In genomic region chr10:117456427-117456826, GRCm38 (mm10) we compare ENCODE assay signal across 19 mouse cellular contexts.
DNase-seq lines count a peak whose midpoint lies in the region; ATAC-seq and TF ChIP-seq lines count a peak whose summit lies in the region.
"Had no signal": no experiment of that assay in that cellular context is flagged by ENCODE, and none has a peak within 500 bp of the region (broad histone marks: within the 10 kb centered on the region; RNA-seq: fewer than 3 reads in every experiment).

No protein-coding gene starts in this region.

- no peak overlapping the region for H3K4me3 ChIP-seq in kidney, postnatal 0 days (replicated peaks; ENCODE audit: low read depth, low read length)
- H3K4me3 ChIP-seq in kidney, adult 2 months (ENCODE audit: insufficient read depth, low read depth, low read length) = no peak overlapping the region
- H3K4me3 ChIP-seq in intestine, embryonic 15.5 days (replicated peaks) = no peak overlapping the region
- H3K4me3 ChIP-seq in liver, embryonic 11.5 days (ENCODE audit: low read depth, low read length) = no peak overlapping the region
- H3K4me3 ChIP-seq in stomach, embryonic 14.5 days (ENCODE audit: low read depth, low read length) = no peak overlapping the region
- no peak overlapping the region for H3K4me3 ChIP-seq in forebrain, embryonic 10.5 days
- H3K4me3 ChIP-seq: forebrain, embryonic 13.5 days; hindbrain, embryonic 12.5 days; left cerebral cortex, adult 2 months; limb, embryonic 12.5 days; midbrain, embryonic 15.5 days had no signal

- no peaks in the 10 kb centered on the region for H3K9me3 ChIP-seq in kidney, postnatal 0 days (replicated peaks; ENCODE audit: low read length)
- no peaks in the 10 kb centered on the region for H3K9me3 ChIP-seq in intestine, embryonic 15.5 days
- no peaks in the 10 kb centered on the region for H3K9me3 ChIP-seq in liver, embryonic 11.5 days (ENCODE audit: control insufficient read depth, low read length)
- no peaks in the 10 kb centered on the region for H3K9me3 ChIP-seq in stomach, embryonic 14.5 days (ENCODE audit: control insufficient read depth, low read depth, low read length)
- no peaks in the 10 kb centered on the region for H3K9me3 ChIP-seq in forebrain, embryonic 10.5 days
- H3K9me3 ChIP-seq: forebrain, embryonic 13.5 days; hindbrain, embryonic 12.5 days; limb, embryonic 12.5 days; midbrain, embryonic 15.5 days had no signal

- no peaks in the 10 kb centered on the region for H3K27me3 ChIP-seq in kidney, postnatal 0 days (ENCODE audit: insufficient read depth, low read length)
- H3K27me3 ChIP-seq in kidney, adult 2 months (replicated peaks; ENCODE audit: control insufficient read depth, insufficient read depth, low read length) = no peaks in the 10 kb centered on the region
- H3K27me3 ChIP-seq in intestine, embryonic 15.5 days (replicated peaks) = no peaks in the 10 kb centered on the region
- H3K27me3 ChIP-seq in liver, embryonic 11.5 days (replicated peaks; ENCODE audit: control insufficient read depth, insufficient read depth, low read length) = no peaks in the 10 kb centered on the region
- H3K27me3 ChIP-seq in stomach, embryonic 14.5 days (ENCODE audit: control insufficient read depth, insufficient read depth, low read length) = no peaks in the 10 kb centered on the region
- H3K27me3 ChIP-seq in forebrain, embryonic 10.5 days (ENCODE audit: poor library complexity, severe bottlenecking) = peaks cover 9% of the 10 kb centered on the region
- H3K27me3 ChIP-seq: hindbrain, embryonic 12.5 days; midbrain, embryonic 15.5 days had no signal

- H3K4me2 ChIP-seq in kidney, postnatal 0 days (ENCODE audit: low read length) = no peak overlapping the region
- no peak overlapping the region for H3K4me2 ChIP-seq in intestine, embryonic 15.5 days (replicated peaks)
- peak overlapping the region; percentile 31; the same call in 1 of the 2 replicates for H3K4me2 ChIP-seq in liver, embryonic 11.5 days
- no peak overlapping the region for H3K4me2 ChIP-seq in stomach, embryonic 14.5 days (replicated peaks; ENCODE audit: low read depth, low read length)
- H3K4me2 ChIP-seq: forebrain, embryonic 13.5 days; hindbrain, embryonic 12.5 days; limb, embryonic 12.5 days; midbrain, embryonic 15.5 days had no signal

- 57% methylated on average over 8 of the region's 8 CpGs for WGBS in kidney, postnatal 0 days
- 59% methylated on average over 8 of the region's 8 CpGs for WGBS in kidney, adult 2 months
- 50% methylated on average over 8 of the region's 8 CpGs for WGBS in intestine, embryonic 15.5 days
- WGBS in liver, embryonic 11.5 days = 65% methylated on average over 8 of the region's 8 CpGs
- WGBS in stomach, embryonic 14.5 days = 44% methylated on average over 8 of the region's 8 CpGs
- 73% methylated on average over 8 of the region's 8 CpGs for WGBS in forebrain, embryonic 10.5 days

- no peak overlapping the region for H3K27ac ChIP-seq in kidney, postnatal 0 days
- no peak overlapping the region for H3K27ac ChIP-seq in kidney, adult 2 months (ENCODE audit: insufficient read depth, low read depth, low read length)
- peak overlapping the region; percentile 71 for H3K27ac ChIP-seq in intestine, embryonic 15.5 days
- H3K27ac ChIP-seq in liver, embryonic 11.5 days (ENCODE audit: low read depth, low read length) = peak overlapping the region; percentile 80
- H3K27ac ChIP-seq in stomach, embryonic 14.5 days (ENCODE audit: low read length) = peak overlapping the region; percentile 74
- H3K27ac ChIP-seq in forebrain, embryonic 10.5 days = no peak overlapping the region
- H3K27ac ChIP-seq: forebrain, embryonic 13.5 days; hindbrain, embryonic 12.5 days; left cerebral cortex, adult 2 months; limb, embryonic 12.5 days; midbrain, embryonic 15.5 days had no signal

- TF ChIP-seq CTCF in kidney, postnatal 0 days (IDR thresholded peaks at IDR 0.05; ENCODE audit: low read depth) = no peak
- TF ChIP-seq CTCF in kidney, adult 2 months (conservative IDR thresholded peaks at IDR 0.05; ENCODE audit: insufficient read depth, insufficient read length, low read depth, low read length) = no peak

- DNase-seq in kidney, postnatal 0 days (ENCODE audit: low spot score) = no peak
- no peak for DNase-seq in kidney, adult 2 months
- DNase-seq in liver, embryonic 11.5 days (ENCODE audit: low spot score) = no peak
- DNase-seq in spleen, adult 12 weeks (ENCODE audit: low spot score) = no peak
- no peak for DNase-seq in adrenal gland, postnatal 10 days
- DNase-seq in forebrain, embryonic 10.5 days (ENCODE audit: extremely low spot score, low spot score) = no peak
- DNase-seq: adrenal gland, adult 8-10 months; cerebellum, adult 11 months; cerebellum, postnatal 14 days; gastrocnemius, postnatal 36 days; right cerebral cortex, postnatal 4 days had no signal

- no peak overlapping the region for H3K9ac ChIP-seq in kidney, postnatal 0 days (ENCODE audit: low read depth, low read length)
- H3K9ac ChIP-seq in intestine, embryonic 15.5 days = no peak overlapping the region
- H3K9ac ChIP-seq in liver, embryonic 11.5 days (ENCODE audit: low read depth, low read length) = no peak overlapping the region
- H3K9ac ChIP-seq in stomach, embryonic 14.5 days (replicated peaks; ENCODE audit: low read depth, low read length) = no peak overlapping the region
- H3K9ac ChIP-seq: forebrain, embryonic 13.5 days; hindbrain, embryonic 12.5 days; limb, embryonic 12.5 days; midbrain, embryonic 15.5 days had no signal

- 0 out of 2 replicates have a peak, but pooled peaks cover 7% of the 10 kb centered on the region for H3K4me1 ChIP-seq in kidney, postnatal 0 days (replicated peaks; ENCODE audit: insufficient read depth, low read length)
- H3K4me1 ChIP-seq in kidney, adult 2 months (ENCODE audit: control insufficient read depth, insufficient read depth, low read length) = peaks cover 3% of the 10 kb centered on the region; the same call in 1 of the 2 replicates
- 0 out of 2 replicates have a peak, but pooled peaks cover 3% of the 10 kb centered on the region for H3K4me1 ChIP-seq in intestine, embryonic 15.5 days (replicated peaks)
- H3K4me1 ChIP-seq in liver, embryonic 11.5 days (replicated peaks; ENCODE audit: control insufficient read depth, insufficient read depth, low read length) = peaks cover 8% of the 10 kb centered on the region
- no peaks in the 10 kb centered on the region for H3K4me1 ChIP-seq in stomach, embryonic 14.5 days (ENCODE audit: control insufficient read depth, insufficient read depth, low read length)
- H3K4me1 ChIP-seq in forebrain, embryonic 10.5 days = peaks cover 19% of the 10 kb centered on the region
- H3K4me1 ChIP-seq: hindbrain, embryonic 12.5 days; midbrain, embryonic 15.5 days had no signal

- no peak for TF ChIP-seq POLR2A in kidney, adult 2 months (IDR thresholded peaks at IDR 0.05; ENCODE audit: low read depth, low read length)

- no peaks in the 10 kb centered on the region for H3K36me3 ChIP-seq in kidney, postnatal 0 days (ENCODE audit: insufficient read depth, low read length)
- no peaks in the 10 kb centered on the region for H3K36me3 ChIP-seq in kidney, adult 2 months (ENCODE audit: control insufficient read depth, insufficient read depth, low read length)
- no peaks in the 10 kb centered on the region for H3K36me3 ChIP-seq in intestine, embryonic 15.5 days
- H3K36me3 ChIP-seq in liver, embryonic 11.5 days (ENCODE audit: control insufficient read depth, insufficient read depth, low read length) = no peaks in the 10 kb centered on the region
- no peaks in the 10 kb centered on the region for H3K36me3 ChIP-seq in stomach, embryonic 14.5 days (ENCODE audit: control insufficient read depth, insufficient read depth, low read length)
- no peaks in the 10 kb centered on the region for H3K36me3 ChIP-seq in forebrain, embryonic 10.5 days (replicated peaks)
- H3K36me3 ChIP-seq: hindbrain, embryonic 12.5 days; limb, embryonic 12.5 days; midbrain, embryonic 15.5 days had no signal

- 0 out of 2 replicates have a peak, but pooled peaks have one; percentile 2 for ATAC-seq in kidney, postnatal 0 days (replicated peaks; ENCODE audit: low FRiP score, low read depth)
- ATAC-seq in intestine, embryonic 15.5 days = 0 out of 2 replicates have a peak, but pooled peaks have one; percentile 0
- ATAC-seq in liver, embryonic 11.5 days (replicated peaks; ENCODE audit: low FRiP score) = no peak
- ATAC-seq in stomach, embryonic 14.5 days (ENCODE audit: insufficient number of reproducible peaks, insufficient read depth, low FRiP score, low read depth) = no peak
- ATAC-seq: forebrain, embryonic 13.5 days; inflammation-experienced regulatory T-cells, adult 6 months; midbrain, embryonic 15.5 days had no signal

Comparison
In these comparisons a context has a peak if more than half of its experiments do, and no peak if none do; other contexts are left out.
1. ATAC-seq: peak in kidney, postnatal 0 days (single experiment) and intestine, embryonic 15.5 days (single experiment); none in liver, embryonic 11.5 days (single experiment) and stomach, embryonic 14.5 days (single experiment).
2. H3K27ac ChIP-seq: peak in intestine, embryonic 15.5 days (single experiment), liver, embryonic 11.5 days (single experiment) and stomach, embryonic 14.5 days (single experiment); none in kidney, postnatal 0 days (single experiment), kidney, adult 2 months (single experiment) and forebrain, embryonic 10.5 days (single experiment).